Mouse (Mus musculus) heart, embryonic 15.5 days (tissue): ENCODE data around the gene Pitpna. TPM values are rescaled to one million over a fixed set of nuclear protein-coding genes. Genes with fewer than 3 reads are reported as not detected.

Experiments
- ATAC-seq: fragments of 200-750 bp; cut with Nextera tagmentation; replicated peaks from 2 replicates; pipeline ENCODE4 v1.8.0; 2017; ENCODE audit warnings: low read depth, moderate TSS enrichment; ENCODE audit not compliant: insufficient number of reproducible peaks, insufficient read depth, low FRiP score
- H3K27ac ChIP-seq: fragments of 300-500 bp; sonication (generic); 2 replicates; pipeline ENCODE4 v1.5.1; 2015; ENCODE audit warnings: mild to moderate bottlenecking, inconsistent platforms
- H3K27me3 ChIP-seq: fragments of 300-500 bp; sonication (generic); 2 replicates; pipeline ENCODE4 v1.6.1; 2015; ENCODE audit warnings: inconsistent platforms
- H3K36me3 ChIP-seq: fragments of 300-500 bp; sonication (generic); 2 replicates; pipeline ENCODE4 v1.6.1; 2015; ENCODE audit warnings: mild to moderate bottlenecking, inconsistent platforms
- H3K4me1 ChIP-seq: fragments of 300-500 bp; sonication (generic); replicated peaks from 2 replicates; pipeline ENCODE4 v1.6.1; 2015; ENCODE audit warnings: inconsistent platforms
- H3K4me2 ChIP-seq: fragments of 300-500 bp; sonication (generic); 2 replicates; pipeline ENCODE4 v1.6.1; 2015; ENCODE audit warnings: inconsistent platforms, mild to moderate bottlenecking, moderate library complexity
- H3K4me3 ChIP-seq: fragments of 300-500 bp; sonication (generic); 2 replicates; pipeline ENCODE4 v1.5.1; 2015; ENCODE audit warnings: mild to moderate bottlenecking, inconsistent platforms
- H3K9ac ChIP-seq: fragments of 300-500 bp; sonication (generic); 2 replicates; pipeline ENCODE4 v1.6.1; 2015; ENCODE audit warnings: mild to moderate bottlenecking, inconsistent platforms
- H3K9me3 ChIP-seq: fragments of 300-500 bp; sonication (generic); replicated peaks from 2 replicates; pipeline ENCODE4 v1.6.1; 2016; ENCODE audit warnings: inconsistent platforms
- WGBS: fragments of 180-500 bp; shearing (Covaris S2); methylation state at CpG from one replicate; pipeline ENCODE4 v1.1.7; 2015; ENCODE audit warnings: mixed read lengths; 5-methylcytosine and 5-hydroxymethylcytosine counted together
- polyA plus RNA-seq: library from polyadenylated mRNA; unstranded; fragments of >200 nt; fragmentation: Nextera tagmentation; extraction: Ambion mirVana; gene quantifications from 2 replicates; pipeline ENCODE4 v1.2.1, GENCODE M21; 2015

Gene Pitpna
- polyA plus RNA-seq, 1 experiment from 2014 or later, result 63.4 TPM

DNA sequence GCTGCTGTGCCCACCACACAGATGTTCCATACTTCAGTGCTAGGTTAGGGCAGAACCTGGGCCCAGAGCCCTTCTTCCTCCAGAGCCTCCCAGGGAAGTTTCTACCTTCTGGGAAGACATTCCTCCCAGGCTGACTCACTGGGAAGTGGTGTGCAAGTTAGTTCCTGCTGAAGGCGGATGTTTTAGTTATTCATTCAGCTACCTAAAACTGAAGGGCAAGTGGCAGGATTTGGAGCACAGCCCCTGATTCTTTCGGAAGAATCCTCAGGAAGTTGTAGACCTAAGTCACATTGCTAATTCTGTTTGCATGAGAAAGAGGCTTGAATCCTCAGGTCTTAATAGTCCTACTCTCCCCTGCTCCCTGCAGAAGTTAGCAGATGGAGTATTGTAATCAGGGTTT, 33.5 kb downstream of the Pitpna start:
- WGBS, result 84% methylated on average over 2 of the region's 2 CpGs
- Histone ChIP-seq H3K9me3 (no peaks in the 10 kb centered on the region), H3K4me1 (peaks cover 60% of the 10 kb centered on the region), H3K27me3 (no peaks in the 10 kb centered on the region), H3K4me3 (no peak overlapping the region), H3K4me2 (no peak overlapping the region), H3K9ac (no peak overlapping the region), H3K27ac (peak overlapping the region; percentile 98), H3K36me3 (peaks cover 48% of the 10 kb centered on the region)
- no peak for ATAC-seq

DNA sequence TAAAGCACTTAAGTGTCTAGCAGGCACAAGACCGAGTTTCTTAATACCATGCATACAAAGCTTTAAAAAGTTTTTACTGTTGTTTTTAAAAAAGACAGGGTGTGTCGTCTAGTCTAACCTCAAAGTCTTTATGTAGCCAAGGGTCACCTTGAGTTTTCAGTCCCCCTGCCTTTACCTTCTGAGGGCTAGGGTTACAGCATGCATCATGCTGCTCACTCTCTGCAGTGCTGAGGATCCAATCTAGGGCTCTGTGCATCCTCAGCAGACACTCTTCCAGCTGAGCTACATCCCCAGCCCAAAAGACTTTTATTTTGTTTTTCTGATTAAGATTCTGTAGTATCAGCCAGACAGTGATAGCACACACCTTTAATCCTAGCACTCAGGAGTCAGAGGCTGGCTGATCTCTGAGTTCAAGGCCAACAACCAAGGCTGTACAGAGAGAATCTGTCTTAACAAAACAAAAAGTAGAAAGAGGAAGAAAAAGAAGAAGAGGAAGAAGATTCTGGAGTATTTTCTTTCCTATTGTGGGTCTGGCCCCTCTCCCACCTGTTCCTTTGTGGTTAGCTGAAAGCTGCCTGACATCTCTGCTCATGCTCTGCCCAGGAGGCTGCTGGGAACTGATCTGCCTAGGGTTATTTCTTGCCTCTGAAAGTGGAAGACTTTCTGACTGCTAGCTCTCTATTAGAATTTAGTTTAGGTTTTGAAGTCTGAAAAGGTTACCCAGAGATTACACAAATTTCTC, 34.9 kb downstream of the Pitpna start:
- no peak overlapping the region for H3K9ac ChIP-seq

DNA sequence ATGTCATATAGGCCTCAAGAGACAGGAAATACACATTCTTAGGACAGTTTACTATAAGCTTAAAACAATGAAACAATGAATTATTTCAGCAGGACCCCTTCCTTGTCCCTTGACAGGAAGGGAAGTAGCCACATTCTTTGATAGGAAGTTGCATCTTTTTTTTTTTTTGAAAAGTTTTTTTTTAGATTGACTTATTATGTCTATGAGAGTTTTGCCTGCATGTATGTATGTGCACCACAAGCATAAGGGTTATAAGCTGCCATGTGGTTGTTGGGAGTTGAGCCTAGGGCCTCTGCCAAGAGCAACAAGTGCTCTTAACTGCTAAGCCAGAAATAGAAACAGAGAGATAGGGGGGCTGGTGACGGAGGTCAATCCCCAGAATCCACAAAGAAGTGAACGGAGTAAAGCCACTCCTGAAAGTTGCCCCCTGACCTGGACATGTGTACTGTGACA, 36.2 kb downstream of the Pitpna start:
- H3K27ac ChIP-seq, result peak overlapping the region; percentile 98
- 0 out of 2 replicates have a peak overlapping the region, but pooled peaks have one; percentile 17 for H3K9ac ChIP-seq
- H3K4me3 ChIP-seq, result 0 out of 2 replicates have a peak overlapping the region, but pooled peaks have one; percentile 13
- peak; percentile 79 for ATAC-seq
- WGBS, result 7% methylated on average over 2 of the region's 2 CpGs
- no peaks in the 10 kb centered on the region for H3K27me3 ChIP-seq
- peaks cover 49% of the 10 kb centered on the region for H3K36me3 ChIP-seq
- H3K4me1 ChIP-seq, result peaks cover 60% of the 10 kb centered on the region
- H3K4me2 ChIP-seq, result peak overlapping the region; percentile 39
- H3K9me3 ChIP-seq, result no peaks in the 10 kb centered on the region

More for the DNA sequence above, 34.9 kb downstream of the Pitpna start:
- Histone ChIP-seq H3K27ac (peak overlapping the region; percentile 98), H3K36me3 (peaks cover 51% of the 10 kb centered on the region), H3K4me2 (no peak overlapping the region), H3K4me1 (peaks cover 60% of the 10 kb centered on the region), H3K27me3 (no peaks in the 10 kb centered on the region), H3K9me3 (no peaks in the 10 kb centered on the region), H3K4me3 (no peak overlapping the region)
- no peak for ATAC-seq
- 44% methylated on average over 2 of the region's 2 CpGs for WGBS

DNA sequence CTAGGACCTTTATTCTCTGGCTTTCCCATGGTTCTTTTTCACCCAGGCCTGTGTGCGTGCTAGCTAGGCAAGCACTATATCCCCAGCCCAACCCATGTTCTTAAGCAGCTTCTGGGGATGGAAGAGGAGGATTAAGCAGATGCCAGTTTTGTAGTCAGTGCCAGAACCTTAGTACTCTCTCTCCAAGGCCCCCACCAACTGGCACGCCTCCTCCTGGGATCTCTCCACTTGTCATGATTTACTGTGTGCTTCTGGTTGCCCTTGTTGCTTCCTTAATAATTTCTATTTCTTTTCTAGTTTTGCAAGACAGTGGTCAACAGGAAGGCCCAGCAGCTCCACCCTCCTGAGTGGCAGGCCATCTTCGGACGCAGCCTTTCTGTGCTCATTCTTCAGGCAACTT, 37.9 kb downstream of the Pitpna start:
- H3K9me3 ChIP-seq, result no peaks in the 10 kb centered on the region
- no peaks in the 10 kb centered on the region for H3K27me3 ChIP-seq
- no peak overlapping the region for H3K9ac ChIP-seq
- 88% methylated on average over 4 of the region's 4 CpGs for WGBS
- no peak overlapping the region for H3K4me3 ChIP-seq
- no peak overlapping the region for H3K4me2 ChIP-seq
- ATAC-seq, result no peak
- peaks cover 40% of the 10 kb centered on the region for H3K36me3 ChIP-seq
- peak overlapping the region; percentile 98; the same call in 1 of the 2 replicates for H3K27ac ChIP-seq
- peaks cover 57% of the 10 kb centered on the region for H3K4me1 ChIP-seq

DNA sequence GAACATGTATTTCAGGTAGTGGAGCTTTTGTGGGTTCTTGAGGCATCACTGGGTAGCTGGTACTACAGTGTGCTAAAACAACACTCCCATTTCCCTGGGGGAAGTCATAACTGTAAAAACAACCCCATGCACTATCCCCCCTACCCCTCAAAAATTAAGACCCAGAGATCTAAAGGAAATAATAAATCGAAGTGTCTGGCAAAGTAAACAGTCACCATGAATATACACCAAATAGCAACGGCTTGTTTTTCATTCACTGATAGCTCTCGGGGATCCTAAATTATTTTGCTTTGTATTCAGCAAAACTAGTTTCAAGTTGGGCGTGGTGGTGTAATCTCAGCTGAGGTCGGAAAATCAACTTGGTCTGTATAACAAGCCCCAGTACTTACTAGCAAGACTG, 42.2 kb downstream of the Pitpna start:
- H3K9me3 ChIP-seq, result no peaks in the 10 kb centered on the region
- 11% methylated on average over 5 of the region's 5 CpGs for WGBS
- H3K4me3 ChIP-seq, result peak overlapping the region; percentile 89
- peak overlapping the region; percentile 59 for H3K9ac ChIP-seq
- ATAC-seq, result no peak
- H3K36me3 ChIP-seq, result peaks cover 37% of the 10 kb centered on the region
- H3K4me2 ChIP-seq, result peak overlapping the region; percentile 90
- H3K27ac ChIP-seq, result peak overlapping the region; percentile 81
- H3K27me3 ChIP-seq, result no peaks in the 10 kb centered on the region
- peaks cover 31% of the 10 kb centered on the region for H3K4me1 ChIP-seq

DNA sequence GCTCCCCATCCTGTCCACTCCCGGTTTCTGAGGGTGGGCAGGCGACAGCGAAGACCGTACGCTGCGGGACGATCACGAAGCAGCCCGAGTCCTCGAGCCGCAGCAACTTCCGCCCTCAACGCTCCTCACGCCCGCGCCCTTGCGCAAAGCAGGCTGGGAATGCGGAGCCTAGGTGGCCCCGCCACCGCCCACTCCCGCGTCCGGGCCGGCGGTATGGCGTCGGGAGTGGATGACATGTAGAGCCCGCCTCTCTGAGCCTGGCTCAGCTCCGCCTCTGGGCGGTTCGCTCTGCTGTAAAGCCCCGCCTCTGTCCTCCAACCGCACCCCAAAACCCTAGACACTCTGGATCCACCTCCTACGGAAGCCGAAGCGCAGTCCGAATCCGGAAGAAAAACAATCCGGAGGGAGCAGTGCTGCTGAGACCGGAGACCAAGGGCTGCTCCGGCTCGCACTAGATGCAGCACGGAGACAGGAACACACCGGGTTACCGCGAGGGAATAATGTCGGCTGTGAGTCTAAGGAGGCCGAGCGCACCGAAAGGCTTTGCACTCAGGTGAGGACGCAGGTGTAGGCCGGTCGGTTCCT, 42.8 kb downstream of the Pitpna start, which contains the start of gene Inpp5k:
Gene Inpp5k (plus strand): TSS at position 344 of the 585 bp plus-strand sequence.
- H3K4me2 ChIP-seq, result peak within 1 kb of the TSS; percentile 90
- no peaks in the 10 kb centered on the region for H3K9me3 ChIP-seq
- WGBS, result under 1% methylated on average over 53 of the region's 53 CpGs
- H3K36me3 ChIP-seq, result peaks cover 32% of the 10 kb centered on the region
- H3K4me1 ChIP-seq, result peaks cover 25% of the 10 kb centered on the region
- H3K9ac ChIP-seq, result peak within 1 kb of the TSS; percentile 75
- peak; percentile 100 for ATAC-seq
- peak within 1 kb of the TSS; percentile 81 for H3K27ac ChIP-seq
- peak within 1 kb of the TSS; percentile 89 for H3K4me3 ChIP-seq
- H3K27me3 ChIP-seq, result no peaks in the 10 kb centered on the region

DNA sequence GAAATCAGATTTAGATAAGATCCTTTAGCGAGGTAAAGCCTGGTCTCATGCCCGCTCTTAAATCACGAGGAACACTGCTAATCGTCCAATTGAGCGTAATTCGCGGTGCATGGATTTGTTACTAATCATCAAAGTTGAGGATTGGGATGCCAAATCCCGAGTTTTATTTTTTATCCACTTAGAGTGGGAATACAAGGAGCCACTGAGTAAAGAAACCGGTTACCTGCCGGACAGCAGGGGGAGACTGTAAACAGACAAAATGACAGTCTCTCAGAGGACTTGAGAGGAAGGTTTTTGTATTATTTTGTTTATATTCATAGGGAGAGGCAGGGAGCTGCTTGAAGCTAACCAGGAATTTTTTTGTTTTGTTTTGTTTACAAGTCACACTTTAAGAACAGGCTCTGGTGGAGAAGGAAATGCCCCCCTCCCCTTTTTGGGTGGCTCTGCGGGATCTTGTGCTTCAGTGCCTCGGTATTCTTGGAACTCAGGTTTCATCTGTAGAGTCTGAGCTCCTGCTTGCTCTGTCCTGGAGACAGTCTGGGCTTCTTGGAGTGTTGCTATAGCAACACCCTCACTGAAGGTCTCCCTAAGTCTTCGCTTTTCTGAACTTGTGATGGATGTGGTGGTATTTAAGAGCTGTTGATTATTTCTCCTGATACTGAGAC, 43.8 kb downstream of the Pitpna start:
- no peak for ATAC-seq
- Histone ChIP-seq H3K9ac (peak overlapping the region; percentile 75), H3K36me3 (peaks cover 25% of the 10 kb centered on the region), H3K27me3 (no peaks in the 10 kb centered on the region), H3K4me2 (peak overlapping the region; percentile 90), H3K9me3 (no peaks in the 10 kb centered on the region), H3K4me1 (peaks cover 24% of the 10 kb centered on the region), H3K27ac (peak overlapping the region; percentile 81), H3K4me3 (peak overlapping the region; percentile 89)
- WGBS, result 8% methylated on average over 13 of the region's 13 CpGs

DNA sequence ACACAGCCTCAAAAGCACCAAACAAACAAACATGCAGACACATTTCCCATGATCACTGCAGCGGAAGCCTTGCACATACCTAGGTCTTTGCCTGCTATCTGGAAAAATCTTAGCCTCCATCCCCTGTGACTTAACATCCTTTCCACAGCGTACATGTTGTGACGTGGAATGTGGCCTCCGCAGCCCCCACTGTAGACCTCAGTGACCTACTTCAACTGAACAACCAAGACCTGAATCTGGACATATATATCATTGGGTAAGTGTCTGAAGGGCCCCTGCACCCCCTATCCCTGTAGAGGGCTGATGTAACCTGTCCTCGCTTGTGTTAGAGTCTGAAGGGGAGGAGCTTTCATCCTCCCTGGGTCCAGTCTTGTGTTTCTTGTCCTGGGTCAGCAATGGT, 45.0 kb downstream of the Pitpna start:
- no peak for ATAC-seq
- H3K27me3 ChIP-seq, result no peaks in the 10 kb centered on the region
- no peak overlapping the region for H3K4me2 ChIP-seq
- peaks cover 25% of the 10 kb centered on the region for H3K36me3 ChIP-seq
- peaks cover 24% of the 10 kb centered on the region for H3K4me1 ChIP-seq
- no peak overlapping the region for H3K27ac ChIP-seq
- H3K9me3 ChIP-seq, result no peaks in the 10 kb centered on the region
- no peak overlapping the region for H3K9ac ChIP-seq
- H3K4me3 ChIP-seq, result no peak overlapping the region
- 81% methylated on average over 5 of the region's 5 CpGs for whole genome bisulfite sequencing

DNA sequence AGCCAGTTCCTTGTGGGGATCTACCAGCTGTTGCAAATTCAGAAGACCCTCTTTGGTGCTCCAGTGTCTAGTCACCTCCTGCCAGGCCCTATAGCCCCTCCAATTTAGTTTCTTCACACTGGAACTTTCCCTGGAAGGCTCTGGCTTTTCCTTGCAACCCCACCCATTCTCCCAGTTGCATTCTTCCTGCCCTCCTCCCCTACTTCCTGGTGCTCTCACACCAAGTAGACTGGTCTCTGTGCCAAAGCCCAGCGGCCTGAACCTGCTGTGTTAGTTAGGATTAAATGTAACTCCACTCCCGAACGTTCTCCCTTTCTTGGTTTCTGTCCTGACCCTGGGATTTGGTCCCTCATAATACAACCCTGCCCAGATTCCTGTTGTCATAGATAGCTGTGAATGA, 46.9 kb downstream of the Pitpna start:
- 58% methylated on average over 3 of the region's 3 CpGs for WGBS
- Histone ChIP-seq H3K9me3 (no peaks in the 10 kb centered on the region), H3K27ac (peak overlapping the region; percentile 48; the same call in 1 of the 2 replicates), H3K4me1 (peaks cover 20% of the 10 kb centered on the region), H3K4me3 (no peak overlapping the region), H3K4me2 (no peak overlapping the region), H3K36me3 (peaks cover 21% of the 10 kb centered on the region), H3K9ac (no peak overlapping the region), H3K27me3 (no peaks in the 10 kb centered on the region)
- no peak for ATAC-seq

DNA sequence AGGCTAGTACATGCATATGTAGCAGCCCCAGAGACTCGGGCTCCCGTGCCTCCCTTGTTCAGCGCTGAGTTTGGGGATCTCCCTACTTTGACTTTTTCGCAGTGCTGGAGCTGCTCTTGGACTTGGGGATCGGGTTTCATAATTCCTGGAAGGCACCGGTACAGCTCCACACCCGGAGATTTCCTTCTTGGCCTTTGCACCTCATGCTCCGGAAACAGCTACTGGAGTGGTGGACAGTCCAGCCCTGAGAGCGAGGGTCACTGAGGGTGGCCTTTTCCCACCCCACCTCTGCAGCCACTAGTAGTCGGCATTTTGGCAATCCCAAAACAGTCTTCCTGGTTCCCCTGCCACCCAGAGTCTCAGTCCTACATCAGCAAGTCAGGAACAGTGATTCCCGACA, 47.4 kb downstream of the Pitpna start:
- no peak overlapping the region for H3K4me3 ChIP-seq
- ATAC-seq, result no peak
- H3K4me2 ChIP-seq, result no peak overlapping the region
- H3K9me3 ChIP-seq, result no peaks in the 10 kb centered on the region
- H3K27ac ChIP-seq, result peak overlapping the region; percentile 48
- H3K27me3 ChIP-seq, result no peaks in the 10 kb centered on the region
- H3K9ac ChIP-seq, result no peak overlapping the region
- H3K4me1 ChIP-seq, result peaks cover 15% of the 10 kb centered on the region
- WGBS, result 59% methylated on average over 11 of the region's 11 CpGs
- H3K36me3 ChIP-seq, result peaks cover 21% of the 10 kb centered on the region

DNA sequence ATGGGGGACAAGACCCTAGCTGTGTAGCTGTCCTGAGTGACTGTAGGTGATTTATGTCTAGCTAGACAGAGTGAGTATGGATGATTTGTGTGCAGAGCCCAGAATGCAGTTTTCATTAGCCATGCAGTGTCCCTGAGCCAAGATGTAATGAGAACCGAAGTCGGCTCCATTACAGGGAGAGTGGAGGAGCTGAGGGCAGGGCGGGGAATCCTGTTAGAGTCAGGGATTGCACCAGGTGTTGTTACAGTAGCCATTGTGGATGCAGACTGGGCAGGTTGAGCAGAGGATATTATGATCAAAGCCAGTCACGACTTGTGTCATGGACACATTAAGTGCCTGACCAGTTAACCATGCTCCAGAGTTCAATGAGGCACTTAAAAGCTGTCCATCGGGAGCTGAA, 55.4 kb downstream of the Pitpna start:
- no peak overlapping the region for H3K27ac ChIP-seq
- 65% methylated on average over 5 of the region's 5 CpGs for WGBS
- no peaks in the 10 kb centered on the region for H3K27me3 ChIP-seq
- H3K4me1 ChIP-seq, result peaks cover 14% of the 10 kb centered on the region
- no peak for ATAC-seq
- H3K4me2 ChIP-seq, result no peak overlapping the region
- H3K36me3 ChIP-seq, result no peaks in the 10 kb centered on the region; the same call in 1 of the 2 replicates
- H3K4me3 ChIP-seq, result no peak overlapping the region
- H3K9ac ChIP-seq, result no peak overlapping the region
- H3K9me3 ChIP-seq, result no peaks in the 10 kb centered on the region
